Mouse (Mus musculus) urinary bladder, adult 18-20 months (tissue): ENCODE measurements around the gene Taok2.

Source experiments
- DNase-seq, 2 experiments: peaks; one replicate each; pipeline ENCODE4 v3.0.0; 2022; ENCODE audit warnings: low spot score in 2 of 2, mixed read lengths in 2 of 2

The Taok2 gene

DNA sequence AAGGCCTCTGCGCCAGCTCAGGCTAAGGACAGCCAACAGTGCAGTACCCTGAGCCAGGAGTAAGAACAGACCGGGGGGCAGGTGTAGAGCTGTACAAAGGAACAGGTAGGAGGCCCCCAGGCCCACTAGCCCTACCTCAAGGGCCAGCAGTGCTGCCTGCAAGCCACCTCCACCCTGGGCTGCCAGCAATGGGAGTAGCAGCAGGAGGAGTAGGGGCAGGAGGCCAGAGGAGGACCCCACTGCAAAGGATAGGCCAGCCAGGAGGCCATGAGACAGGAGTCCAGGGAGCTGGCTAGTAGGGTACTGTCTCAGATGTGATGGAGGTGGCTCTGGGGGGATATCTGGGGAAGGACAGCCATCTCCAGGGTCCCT, 14.0 kb downstream of the Taok2 start:
- DNase-seq, result no peak

DNA sequence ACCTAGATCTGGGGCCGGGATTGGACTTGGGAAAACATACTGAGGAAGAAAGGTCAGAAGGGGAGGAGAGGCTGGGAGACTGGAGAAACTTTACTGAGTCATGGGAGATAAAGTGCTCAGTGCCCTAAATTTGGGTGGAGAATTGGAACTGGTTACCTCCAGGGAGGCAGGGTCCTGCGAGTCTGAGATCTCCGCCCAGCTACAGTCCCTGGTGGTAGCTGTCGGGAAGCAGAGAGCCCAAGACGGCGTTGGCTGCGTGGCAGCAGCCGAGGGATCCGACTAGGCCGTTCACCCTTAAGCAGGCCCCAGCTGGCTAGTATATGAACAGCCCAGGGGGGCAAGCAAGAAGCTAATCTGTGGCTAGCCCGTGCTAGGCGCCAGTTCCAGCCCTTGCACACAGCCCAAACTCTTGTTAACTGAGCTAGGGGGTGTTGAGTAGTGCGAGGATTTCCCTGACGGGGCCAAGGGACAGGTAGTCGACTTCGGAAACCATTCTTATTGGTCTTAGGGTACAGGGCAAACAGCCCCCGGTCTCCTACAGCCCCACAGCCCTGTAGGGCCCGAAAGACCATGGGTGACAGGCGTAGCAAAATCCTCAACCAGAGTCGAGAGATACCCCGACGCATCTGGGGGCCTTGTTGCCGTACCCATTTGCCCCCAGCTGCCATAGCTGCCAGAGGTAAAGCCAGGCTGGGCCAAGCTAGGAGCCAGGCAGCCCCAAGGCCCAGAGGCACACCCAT, 14.6 kb downstream of the Taok2 start:
- no peak for DNase-seq

DNA sequence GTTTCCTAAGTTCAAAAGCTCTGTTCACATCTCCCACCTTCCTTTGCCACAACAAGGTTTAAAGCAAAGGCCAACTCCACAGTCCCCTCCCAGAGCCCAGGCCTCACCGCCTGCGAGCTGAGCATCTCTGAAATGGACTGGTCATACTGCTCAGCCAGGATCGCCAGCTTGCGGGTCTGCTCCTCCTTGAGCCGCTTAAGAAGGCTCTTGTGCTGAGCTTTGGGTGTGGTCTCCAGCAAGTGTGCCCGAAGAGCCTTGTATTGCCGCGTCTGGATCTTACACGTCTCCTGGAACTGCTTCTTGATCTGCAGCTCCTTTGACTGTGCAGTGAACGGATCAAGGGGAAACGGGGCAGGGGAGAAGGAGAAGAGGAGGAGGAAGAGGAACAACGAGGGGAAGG, 16.5 kb downstream of the Taok2 start:
- DNase-seq, result no peak

DNA sequence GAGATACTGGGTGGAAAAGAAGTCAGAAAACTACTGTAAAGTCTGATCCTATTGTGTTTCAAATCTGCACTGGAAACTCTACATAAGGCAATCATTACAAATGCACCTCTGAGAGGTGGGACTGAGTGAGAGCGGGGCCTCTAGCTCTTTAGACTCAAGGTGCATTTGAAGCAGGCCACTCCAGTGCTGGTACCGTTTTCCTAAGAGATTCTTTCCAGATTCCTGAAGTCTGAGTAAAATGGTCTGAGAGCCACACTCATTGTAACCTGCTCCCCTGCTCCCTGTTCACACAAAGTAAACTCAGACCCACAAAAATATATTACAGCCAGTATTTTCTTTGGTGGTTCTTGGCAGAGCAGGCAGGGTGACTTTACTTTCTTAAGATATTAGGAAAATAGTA, 17.0 kb downstream of the Taok2 start:
- no peak for DNase-seq

DNA sequence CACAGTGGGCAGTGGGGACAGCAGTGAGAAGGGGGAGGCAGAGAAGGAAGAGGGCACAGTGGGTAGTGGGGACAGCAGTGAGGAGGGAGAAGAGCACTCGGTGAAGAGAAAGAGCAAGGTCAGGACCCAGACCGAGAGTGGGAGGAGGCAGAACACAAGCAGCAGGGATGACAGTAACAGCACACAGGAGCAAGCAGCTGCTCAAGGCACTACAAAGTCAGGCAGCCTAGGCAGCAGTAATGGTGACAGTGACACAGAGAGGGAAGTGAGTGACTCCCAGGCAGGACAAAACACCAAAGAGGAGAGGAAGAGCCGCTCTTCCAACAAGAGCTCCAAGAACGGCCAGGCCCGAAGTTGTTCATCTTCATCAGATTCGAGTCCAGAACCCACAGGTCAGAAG, 20.7 kb downstream of the Taok2 start:
- no peak for DNase-seq

DNA sequence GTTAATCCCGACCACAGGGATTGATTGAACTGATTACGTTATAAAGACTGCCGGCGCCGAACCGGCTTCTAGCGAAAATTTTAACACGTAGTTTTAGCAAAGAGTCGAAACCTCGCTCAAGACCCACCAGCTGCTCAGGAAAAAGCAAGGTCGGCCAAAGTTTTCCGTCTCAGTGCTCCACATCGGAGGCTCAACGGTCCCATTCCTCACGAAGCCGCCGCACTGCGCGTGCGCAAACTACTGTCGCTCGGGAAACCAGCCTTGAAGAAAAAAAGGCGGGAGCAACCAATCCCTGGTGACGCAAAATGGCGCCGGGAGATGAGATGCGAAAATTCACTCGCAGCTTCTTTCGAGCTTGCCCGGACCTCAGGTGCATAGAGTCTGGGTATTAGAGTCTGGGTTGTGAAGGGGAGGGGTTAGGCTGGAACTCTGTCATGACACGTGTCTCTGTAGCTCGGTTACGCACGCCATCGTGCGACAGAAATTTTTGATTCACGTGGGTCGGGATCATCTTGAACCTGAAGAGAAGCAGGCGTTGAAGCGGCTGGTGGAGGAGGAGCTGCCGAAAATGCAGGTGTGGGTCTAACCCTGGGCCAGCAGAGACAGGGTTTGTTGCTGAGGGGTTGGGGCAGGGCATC, 22.2 kb downstream of the Taok2 start, which contains the start of gene Ino80e:
Ino80e (minus strand) TSS at position 231 of the 638 bp plus-strand sequence.
- DNase-seq, result peak; percentile 88

DNA sequence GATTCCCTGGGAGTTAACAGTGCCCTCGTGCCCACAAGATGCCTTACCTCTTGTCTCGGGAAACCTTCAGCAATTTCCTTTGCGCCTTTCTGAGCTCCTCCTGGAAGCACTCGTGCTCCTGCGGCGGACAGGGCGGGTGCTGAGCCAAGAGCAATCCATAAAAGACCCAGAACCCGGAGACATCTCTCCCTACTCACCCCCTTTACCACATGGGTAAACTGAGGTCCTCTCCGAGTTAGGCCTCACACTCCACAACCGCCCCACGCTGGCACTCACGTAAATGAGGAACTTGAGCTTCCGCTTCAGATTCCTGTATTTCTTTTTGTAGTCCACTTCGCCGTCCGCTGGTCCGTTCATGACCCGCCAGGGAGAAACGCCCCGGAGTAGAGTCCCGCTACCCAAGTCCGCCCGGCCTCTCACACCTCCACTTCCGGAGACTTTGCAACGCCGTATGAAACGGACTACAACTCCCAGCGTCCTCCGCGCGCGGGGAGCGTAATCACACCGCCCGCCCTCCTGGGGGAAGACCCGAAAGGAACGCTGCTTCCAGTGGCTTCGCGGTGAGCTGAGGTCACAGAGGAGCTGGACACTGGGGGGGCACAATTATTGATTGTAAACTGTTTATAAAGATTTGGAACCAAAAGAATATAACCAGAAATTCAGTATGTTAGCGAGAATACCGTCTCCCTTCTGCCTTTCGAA, 22.9 kb downstream of the Taok2 start, which contains the start of gene Hirip3:
Hirip3 (plus strand) TSS at position 544 of the 702 bp plus-strand sequence.
- peak; percentile 93 to 96 for DNase-seq

DNA sequence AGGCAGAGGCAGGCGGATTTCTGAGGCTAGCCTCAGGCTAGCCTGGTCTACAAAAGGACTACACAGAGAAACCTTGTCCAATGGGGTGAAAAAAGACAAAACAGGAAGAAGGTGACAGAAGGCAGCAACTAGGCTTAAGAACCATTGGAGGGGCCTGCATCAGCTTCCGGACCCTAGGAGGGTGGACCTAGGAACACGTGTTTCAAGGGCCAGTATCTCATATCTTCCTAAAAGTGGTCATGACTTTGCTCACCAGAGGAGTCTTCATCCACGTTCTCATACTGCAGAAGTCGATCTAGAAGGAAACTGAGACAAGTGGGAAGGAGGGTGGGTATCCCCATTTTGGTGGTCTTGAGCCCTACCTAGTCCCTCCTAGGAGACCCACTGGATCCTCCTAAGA, 23.5 kb downstream of the Taok2 start:
- DNase-seq, result no peak

DNA sequence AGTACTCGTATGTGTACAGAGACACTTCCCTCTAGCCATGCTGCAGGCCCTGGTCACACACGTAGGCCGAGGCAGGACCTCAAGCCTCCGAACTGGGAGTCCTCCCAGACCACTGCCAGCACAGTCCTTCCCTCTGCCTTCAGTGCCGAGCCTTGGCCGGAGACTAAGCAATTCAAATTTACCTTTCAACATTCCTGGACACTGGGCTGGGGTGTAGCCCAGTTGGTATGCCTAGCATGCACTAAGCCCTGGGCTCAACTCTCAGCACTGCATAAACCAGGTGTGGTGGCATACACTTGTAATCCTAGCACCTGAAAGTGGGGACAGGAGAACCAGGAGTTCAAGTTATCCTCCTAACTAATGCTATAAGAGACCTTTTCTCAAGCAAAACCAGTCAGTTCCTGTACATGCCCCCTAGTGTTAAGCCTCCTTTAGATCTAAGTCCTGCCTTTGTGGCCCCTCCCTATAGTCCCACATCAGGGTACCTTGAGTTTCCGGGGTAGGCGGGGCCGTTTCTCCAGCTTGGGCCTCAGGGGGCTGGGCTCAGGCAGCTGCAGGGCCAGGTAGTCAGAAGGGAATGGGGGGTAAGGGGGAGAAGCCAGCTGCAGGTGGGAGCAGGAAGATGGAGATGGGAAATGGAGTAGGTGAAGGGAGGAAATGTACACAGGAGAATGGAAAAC, 27.6 kb downstream of the Taok2 start:
- DNase-seq, result no peak

DNA sequence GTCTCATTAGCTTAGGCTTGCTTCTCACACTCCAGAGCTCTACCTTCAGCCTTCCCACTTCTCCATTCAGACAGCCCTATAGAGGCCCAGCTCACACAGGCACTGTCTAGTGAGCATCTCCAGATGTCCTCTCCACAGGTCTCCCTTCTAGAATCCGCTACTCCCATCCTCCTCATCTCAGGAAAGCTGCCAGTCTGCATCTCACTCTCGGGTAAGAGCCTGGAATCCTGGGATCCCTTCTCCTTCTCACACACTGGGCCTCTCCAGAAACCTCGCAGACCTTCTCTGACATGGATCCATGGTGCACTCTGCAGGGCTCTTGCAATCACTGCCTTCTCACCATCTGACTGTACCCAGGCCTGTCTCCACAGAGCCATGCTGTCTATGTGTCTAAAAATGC, 28.9 kb downstream of the Taok2 start:
- DNase-seq, result no peak

DNA sequence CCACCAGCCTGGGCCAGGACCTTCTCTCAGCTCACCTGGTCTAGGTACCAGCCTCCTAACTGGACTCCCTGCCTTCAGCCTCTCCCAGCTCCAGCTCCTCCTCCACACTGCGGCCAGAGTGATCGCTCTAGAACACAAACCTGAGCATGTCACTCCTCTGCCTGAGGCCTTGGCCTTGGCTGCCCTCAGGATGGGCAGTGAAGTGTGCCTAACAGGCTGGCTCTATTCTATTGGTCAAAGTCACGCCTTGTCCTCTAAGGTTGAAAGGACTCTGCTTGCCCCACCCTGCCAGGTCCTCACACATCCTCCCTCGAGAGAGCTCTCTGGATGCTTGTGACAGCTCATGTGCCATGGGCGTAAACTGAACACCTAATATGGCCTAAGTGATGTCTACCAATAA, 31.0 kb downstream of the Taok2 start:
- DNase-seq, result no peak

DNA sequence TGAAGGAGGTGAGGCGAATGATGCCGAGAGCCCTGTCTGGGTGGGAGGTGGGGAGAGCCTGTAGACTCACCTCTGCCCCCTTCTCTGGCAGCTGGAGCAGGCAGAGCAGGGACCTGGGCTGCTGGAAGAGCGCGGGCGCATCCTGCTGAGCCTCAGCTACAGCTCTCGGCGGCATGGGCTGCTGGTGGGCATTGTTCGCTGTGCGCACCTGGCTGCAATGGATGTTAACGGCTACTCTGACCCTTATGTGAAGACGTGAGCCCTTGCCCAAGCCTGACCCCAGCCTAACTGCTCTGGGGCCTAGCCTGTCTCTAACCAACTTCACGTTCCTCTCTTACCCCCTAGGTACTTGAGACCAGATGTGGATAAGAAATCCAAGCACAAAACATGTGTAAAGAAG, 33.3 kb downstream of the Taok2 start:
- DNase-seq, result no peak

DNA sequence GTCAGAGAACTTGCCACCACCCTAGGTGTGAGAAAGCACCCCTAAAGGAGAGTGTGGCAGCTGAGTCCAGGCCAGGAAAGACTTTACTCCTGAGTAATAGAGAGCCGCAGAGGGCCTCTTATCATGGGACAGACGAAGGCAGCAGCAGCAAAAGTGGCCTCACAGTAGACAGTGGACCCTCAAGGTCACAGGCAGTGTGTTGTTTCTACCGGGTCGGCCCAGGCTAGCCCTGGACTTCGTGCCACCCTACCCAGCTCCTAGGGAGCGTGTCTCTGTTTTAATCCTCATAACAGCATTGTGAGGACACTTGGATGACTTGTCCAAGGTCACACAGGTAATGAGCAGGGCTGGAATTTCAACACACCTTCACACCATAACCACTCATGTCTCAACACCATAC, 34.3 kb downstream of the Taok2 start:
- DNase-seq, result no peak

DNA sequence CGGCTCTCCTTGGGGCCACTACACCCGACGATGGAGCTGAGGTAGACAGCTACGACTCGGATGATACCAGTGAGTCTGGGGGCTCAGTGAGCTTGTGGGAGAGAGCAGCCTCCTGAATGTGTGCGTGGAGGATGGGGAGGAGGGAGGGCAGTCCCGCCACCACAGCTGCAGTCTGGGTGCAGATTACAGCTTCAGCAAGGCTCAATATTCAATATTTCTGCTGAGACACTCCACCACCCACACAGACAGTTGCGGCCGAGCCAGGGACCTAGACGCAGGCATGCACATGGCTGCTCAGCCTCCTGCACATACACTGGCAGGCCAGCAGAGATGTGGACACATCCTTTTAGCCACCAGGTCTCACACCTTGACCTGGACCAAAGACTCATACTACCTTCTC, 35.7 kb downstream of the Taok2 start:
- no peak for DNase-seq

DNA sequence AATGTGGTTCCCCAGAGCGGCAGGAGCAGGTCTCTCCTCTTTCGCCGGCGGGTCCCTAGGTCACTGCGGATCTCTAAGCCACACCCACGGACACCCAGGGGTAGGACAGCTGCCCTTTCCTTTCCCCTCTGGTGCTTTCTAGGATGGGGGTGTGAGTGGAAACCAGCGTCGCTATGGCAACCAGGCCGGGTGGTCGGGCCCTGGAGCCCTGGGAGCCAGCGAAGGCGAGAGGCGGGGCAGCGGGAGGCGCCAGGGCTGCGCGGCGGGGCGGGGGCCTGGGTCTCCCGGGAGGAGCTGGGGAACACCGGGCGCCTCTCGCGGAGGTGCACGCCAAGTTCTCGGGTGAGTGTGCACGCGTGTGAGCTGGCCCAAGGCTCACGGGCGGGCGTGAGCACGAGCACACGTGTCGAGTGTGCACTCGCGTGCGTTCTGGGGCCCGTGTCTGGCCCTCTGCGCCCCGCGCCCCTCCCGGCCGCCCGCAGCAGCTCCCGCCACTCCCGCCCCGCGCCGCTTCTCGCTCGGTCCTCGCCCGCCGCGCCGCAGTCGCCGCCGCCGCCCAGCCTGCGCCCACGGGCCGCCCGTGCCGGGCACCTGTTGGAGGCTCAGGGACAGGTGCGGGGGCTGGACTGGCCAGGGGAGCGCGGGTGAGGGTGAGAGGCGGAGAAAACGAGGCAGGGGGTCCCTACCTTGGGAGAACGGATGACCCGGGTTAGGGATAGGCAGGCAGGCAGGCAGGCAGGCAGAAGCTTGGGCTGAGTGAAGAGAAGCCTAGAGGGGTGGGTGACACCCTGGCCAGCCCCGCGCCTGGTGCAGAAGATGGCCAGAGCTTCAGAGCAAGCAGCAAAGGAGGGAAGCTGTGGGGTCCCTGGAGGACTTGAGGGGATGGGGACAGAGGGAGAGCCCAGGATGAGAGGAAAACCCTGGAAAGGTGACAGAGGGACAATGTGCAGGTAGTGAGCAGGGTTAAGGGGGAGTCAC, 36.8 kb downstream of the Taok2 start:
- no peak for DNase-seq

DNA sequence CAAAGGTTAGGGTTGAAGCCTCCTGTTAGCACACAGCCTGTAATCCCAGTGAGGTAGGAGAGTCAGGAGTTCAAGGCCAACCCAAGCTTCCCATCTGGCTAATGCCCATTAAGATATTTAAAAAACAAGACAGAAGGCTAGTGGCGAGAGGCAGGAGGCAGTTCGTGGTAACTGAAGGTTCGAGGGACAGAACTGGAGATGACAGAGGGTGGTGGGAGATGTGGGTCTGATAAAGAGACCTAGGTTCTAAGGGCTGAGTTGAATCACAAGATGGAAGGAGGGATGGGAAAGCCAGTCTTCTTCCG, 37.4 kb downstream of the Taok2 start, which contains the start of gene Doc2a:
Doc2a (plus strand) TSS at position 301 of the 305 bp plus-strand sequence.
- DNase-seq, result no peak

DNA sequence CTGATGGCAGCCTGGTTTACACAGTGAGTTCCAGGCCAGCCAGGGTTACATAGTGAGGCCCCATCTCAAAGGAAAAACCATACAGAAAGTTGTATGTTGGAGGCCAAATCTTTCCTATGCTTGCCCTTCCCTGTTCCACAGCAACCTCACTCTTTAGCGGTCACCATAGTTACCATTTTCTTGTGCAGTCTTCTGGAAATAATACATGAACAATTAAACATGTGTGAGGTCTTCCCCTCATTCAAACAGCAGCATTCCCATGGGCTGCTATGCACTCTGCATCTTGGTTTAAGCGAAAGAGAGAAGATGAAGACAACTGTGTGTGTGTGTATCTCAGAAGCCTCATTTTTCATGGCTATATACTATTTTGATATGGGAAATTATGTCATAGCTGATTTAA, 39.0 kb downstream of the Taok2 start:
- DNase-seq, result no peak

DNA sequence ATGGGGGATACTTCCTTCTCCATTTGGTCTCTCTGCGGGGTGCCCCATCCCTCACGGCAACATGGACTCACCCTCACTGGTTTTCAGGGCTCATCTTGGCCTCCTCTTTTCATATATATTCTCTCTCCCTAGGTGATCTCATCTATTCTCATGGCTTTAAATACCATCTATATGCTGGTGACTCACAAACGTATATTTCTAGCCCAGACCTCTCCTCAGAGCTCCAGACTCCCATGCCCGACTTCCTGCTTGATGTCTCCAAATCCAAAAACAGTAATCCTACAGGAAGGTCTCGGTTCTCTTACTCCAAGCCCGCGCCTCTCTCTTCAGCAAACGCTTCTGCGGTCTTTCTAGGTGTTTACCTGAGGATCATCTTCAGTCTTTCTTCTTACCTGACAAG, 41.2 kb downstream of the Taok2 start:
- DNase-seq, result no peak

DNA sequence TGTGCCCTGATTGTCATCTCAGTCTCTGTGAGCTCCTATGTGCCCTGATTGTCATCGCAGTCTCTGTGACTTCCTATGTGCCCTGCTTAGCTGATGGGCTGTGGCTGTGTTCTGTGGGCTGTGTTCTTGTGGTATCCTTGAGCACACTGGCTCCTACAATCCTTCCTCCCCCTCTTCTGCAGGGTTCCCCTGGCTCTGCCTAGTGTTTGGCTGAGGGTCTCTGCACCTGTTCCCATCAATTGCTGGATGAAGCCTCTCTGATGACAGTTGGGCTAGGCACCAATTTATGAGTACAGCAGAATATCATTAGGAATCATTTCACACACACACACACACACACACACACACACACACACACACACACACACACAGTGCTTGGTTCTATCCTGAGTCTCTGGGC, 51.2 kb downstream of the Taok2 start:
- DNase-seq, result no peak

DNA sequence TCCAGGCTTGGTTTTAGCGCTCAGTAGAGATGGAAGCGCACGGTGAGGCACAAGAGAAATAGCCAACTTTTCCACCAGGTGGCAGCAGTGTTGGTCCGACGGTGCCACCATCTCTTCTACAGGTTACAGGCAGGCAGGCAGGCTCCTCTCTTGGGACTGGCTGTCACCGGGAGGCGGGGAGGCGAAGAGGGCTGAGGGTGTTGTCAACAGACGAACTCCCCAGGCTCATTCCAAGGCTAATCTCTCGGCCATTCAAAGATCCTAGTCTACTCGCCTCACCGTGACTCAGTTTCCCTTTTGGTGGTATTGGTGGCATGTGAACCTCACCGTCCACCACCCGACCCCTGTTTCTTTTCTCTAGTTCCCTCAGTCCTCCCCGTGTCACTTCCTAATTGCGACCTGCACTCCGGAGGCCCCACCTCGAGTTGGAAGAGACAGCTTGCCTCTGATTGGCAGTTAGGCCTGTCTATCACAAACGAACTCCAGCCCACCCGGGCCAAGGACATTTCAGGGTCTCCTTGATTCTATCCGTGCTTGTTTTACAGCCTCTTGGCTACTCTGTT, 52.4 kb downstream of the Taok2 start:
- peak; percentile 29 to 55 for DNase-seq

DNA sequence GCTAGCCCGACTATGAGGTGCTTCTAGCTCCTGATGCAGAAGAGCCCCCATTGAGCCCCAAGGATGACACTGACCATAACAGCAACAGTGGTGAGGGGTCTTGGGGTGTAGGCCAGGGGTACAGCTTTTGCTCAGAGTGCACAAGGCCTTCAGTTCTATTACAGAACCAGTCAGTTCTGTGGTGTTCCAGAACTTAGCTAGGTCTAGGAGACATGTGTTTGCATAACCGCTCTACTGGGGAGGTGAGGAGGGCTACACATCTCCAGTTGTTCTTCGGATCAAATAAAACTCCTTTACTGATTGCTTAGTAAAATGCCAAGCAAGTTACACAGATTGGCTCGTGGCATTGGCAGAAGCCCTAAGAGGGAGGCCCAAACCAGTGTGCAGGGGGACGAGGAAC, 53.0 kb downstream of the Taok2 start, which contains the start of gene 4930451I11Rik:
4930451I11Rik (minus strand) TSS at position 101 of the 400 bp plus-strand sequence.
- DNase-seq, result no peak
